Mouse (Mus musculus): ENCODE measurements around the gene Epb42.

GRCm38 (mm10) chr2:121006986-121007385 lies 29.9 kb downstream of the Epb42 start:
- TF ChIP-seq MYOG (IDR thresholded peaks at IDR 0.05; ENCODE audit: control insufficient read depth, extremely low read depth, insufficient read length) (no peak), USF1 (IDR thresholded peaks at IDR 0.05; ENCODE audit: low read depth) (no peak), CEBPB (IDR thresholded peaks at IDR 0.05; ENCODE audit: low read depth) (no peak), MAX (IDR thresholded peaks at IDR 0.05) (no peak), CTCF (IDR thresholded peaks at IDR 0.05; ENCODE audit: control insufficient read depth, insufficient read depth, insufficient read length) (no peak), FOSL1 (IDR thresholded peaks at IDR 0.05; ENCODE audit: insufficient read depth, low read length, poor library complexity, severe bottlenecking) (no peak)

All from C2C12 (cell line).